Mouse (Mus musculus) cerebellum, postnatal 14 days (tissue): ENCODE measurements around the gene Fcrl5.

Source experiments
- DNase-seq, 2 experiments: peaks; one replicate each; pipeline ENCODE4 v3.0.0; 2021; ENCODE audit warnings: mixed read lengths in 2 of 2

Gene Fcrl5

DNA sequence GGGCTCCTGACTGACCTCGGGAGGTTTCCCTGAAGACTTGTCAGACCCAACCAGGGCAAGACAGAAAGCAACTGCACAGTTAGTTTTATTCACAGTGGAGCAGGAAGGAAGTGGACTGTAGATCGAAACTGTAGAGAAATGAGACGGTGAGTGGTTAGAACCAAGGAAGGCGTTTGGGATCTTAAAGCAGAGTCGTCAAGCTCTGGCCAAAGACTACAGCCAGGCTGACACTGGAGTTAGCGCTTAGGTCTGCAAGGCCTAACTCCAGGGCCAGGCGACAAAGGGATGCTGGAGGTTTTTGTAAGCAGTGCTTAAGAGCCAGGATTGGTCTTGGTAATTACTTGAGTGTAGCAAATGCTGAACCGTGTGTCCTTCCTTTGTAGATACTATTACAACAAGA, 93.3 kb downstream of the Fcrl5 start:
- no peak for DNase-seq

DNA sequence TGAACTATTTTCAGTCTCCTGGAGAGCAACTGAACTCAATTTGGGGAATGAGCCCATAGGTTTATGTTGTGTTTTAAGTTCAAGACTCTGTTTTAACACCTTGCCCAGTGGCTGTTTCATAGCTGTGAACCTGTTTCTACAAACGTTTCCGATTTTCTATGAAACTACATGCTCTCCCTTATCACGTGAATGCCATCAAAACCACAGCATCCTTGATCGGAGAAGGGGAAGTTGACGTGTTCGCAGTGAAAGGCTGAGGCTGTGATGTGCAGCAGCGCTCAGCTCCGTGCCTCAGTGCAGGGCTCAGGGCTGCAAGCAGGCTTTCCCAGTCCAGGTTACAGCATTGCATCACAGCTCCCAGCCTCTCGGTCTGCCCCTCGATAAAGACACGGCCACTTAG, 94.0 kb downstream of the Fcrl5 start:
- no peak for DNase-seq

DNA sequence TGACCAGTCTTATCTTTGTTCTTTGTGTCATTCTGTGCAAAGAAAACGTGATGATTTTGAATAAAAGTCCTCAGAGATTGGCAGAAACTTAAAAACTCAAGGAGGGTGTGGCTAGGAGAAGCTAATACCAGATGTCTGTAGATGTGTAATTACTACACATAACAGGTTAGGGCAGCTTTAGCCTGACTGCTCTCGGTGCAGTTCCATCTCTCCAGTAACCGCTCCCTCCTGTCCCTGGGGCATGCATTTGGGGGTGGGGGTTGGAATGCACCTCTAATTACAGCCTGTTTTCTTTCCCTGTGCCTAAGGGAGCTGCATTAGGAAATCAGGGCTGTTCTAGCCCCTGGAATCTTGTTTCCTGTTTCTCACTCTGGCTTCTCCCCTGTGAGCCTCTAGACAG, 94.7 kb downstream of the Fcrl5 start:
- DNase-seq, result no peak

DNA sequence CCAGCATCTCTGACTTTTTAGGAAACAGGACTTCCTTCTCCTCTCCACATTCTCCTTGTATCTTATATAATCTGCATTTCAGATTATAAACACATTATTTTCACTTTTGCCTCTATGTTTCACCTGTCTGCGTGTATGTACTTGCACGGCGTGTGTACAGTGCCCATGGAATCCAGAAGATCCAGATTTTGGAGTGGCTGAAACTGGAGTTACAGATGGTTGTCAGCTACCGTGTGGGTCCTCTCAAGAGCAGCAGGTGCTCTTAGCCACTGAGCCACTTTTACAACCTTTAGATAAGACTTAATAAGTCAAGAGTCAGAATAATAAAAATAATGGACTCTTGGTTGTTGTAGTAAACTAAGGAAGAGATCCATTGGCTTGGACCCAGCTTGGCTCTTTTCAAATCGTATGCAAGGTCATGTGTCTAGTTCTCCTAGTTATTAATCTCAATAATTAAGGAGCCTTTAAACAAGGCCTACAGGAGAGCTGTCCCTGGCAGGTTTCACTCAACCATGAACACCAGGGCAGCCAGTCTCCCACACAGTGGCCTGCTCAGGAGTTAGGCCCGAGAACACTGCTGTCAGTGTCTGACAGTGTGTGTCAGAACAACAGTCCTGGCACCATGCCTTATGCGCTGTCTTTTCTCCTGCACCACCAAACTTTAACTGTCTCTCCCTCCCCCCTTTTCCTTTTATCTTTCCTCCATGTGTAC, 98.2 kb downstream of the Fcrl5 start:
- no peak for DNase-seq

DNA sequence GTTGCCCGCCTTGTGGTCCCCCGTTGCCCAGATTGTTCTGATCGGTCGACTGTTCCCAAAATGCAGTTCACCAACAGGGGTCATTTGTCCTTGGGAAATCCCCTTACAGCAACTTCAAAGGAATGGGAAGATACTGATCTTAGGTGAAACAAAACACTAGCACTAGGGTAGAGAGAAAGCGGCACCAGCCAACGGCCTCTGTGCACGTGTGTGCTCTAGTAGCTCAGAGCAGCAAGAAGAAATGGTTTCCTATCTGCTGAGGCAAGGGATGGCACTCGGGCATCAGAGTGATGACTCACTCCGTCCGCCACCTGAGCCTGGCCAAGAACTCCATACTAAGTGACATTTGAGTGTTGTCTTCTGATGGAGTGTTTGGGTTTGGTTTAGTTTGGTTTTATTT, 102.5 kb downstream of the Fcrl5 start:
- no peak for DNase-seq

DNA sequence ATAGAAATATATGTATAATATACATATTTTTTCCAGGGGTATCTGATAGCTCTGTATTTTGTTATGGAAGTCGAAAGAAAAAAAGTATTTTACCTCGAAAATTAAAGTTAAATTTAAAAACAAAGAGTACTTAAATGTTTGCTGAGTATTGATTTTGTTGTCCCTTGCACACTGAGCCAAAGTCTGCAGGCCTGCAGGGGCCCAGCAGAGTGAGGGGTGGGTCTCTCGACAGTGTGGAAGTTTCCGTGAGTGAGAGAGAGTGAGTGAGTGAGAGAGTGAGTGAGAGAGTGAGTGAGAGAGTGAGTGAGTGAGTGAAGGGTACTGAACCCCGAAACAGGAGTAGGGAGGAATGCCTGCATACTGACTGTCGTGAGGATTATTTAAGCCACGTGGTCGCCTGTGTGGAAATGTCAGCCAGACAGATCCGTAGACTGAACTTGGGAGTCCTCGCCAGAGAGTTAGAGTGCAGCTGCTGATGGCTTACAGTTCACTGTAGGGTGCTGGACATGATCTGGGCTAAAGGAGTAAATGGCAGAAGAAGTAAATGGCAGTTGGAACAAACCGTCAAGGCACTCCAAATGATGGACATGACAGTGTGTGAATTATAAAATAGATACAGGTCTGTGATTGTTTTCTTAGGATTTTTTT, 104.6 kb downstream of the Fcrl5 start:
- no peak for DNase-seq

DNA sequence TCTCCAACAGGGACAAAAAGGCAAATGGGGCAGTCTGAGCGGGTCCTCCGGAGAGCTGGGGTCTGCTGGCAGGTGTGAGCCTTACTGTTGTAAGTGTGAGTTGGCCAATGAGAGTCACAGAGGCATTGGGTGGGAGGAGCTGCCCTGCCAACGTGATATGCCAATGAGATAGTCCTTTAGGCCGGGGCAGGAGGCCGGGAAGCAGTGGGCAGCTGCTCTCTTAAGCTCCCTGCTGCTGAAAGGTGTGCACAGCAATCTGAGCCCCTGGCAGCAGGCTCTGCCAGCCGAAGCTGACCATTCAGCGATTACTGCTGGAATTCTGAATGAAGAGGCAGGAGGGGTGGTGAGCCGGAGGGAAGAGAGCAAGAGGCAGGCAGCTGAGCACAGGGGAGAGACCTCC, 105.1 kb downstream of the Fcrl5 start:
- peak; percentile 37 to 46 for DNase-seq

DNA sequence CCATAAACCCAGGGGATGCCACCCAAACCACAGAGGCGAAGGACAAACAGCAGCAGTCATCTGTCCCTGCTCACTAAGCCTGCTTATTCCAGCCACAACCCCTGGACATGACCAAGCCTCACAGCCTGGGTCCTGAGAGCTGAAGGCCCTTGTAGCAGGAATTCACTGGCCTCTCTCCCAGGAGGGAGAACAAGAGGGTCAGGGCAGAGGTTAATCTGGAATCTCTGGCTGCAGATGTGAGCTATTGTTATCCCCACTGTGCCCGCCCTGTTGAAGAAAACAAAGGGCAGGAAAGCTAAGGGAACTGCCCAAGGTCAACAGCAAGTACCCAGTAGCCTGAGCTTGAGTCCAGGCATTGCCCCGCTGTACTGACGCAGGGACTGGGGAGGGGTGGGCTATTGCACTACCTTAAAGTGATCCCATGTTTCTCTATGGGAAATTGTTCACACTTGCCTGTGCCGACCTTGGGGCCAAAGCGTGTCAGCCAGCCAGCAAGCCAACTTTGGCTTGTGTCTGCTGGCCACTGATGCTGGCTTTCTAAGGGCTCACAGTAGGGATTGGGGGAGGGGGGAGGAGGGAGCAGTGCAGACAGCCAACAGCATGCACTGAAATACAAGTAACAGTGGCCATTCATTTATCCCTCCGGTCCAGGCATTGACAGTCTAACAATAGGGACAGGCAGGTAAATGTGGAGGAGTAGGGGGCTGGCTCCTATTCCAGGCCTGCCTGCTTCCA, 107.1 kb downstream of the Fcrl5 start:
- peak; percentile 51 to 55 for DNase-seq

DNA sequence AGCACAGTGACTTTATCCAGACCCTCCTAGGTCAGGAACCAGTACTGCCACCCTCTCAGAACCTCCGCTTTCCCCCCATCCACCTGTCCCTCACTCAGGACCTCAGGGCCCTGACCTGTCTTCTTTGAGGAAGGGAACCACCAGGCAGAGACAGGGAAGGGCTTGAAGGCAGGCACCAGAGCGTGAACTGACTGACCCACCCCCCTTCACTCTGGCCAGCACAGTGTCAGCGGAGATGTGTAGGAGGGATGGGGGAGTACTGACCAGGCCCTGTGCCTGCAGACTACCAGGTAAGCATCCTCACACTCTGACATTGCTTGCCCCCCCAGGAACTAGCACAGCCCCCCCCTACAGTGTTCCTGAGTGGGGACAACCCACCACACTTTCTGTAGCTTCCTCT, 110.0 kb downstream of the Fcrl5 start:
- DNase-seq, result no peak

DNA sequence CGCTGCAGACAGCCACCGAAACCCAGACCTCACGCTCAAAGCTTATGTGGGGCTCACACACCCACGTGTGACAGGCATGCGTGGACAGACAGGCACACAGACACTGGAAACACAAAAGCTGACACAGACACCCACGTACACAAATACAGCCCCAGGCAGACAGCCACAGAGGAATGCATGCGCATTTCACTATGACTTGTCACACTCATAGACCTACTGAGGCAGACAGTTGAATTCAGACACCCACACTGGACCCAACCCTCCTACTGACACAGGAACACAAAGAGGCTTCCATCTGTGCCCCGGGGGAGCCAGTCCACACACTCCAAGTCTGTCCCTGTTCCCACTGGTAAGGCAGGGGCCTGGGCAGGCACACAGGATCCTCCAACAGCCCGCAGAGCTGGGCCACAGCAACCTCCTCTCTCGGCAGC, 110.7 kb downstream of the Fcrl5 start:
- no peak for DNase-seq

DNA sequence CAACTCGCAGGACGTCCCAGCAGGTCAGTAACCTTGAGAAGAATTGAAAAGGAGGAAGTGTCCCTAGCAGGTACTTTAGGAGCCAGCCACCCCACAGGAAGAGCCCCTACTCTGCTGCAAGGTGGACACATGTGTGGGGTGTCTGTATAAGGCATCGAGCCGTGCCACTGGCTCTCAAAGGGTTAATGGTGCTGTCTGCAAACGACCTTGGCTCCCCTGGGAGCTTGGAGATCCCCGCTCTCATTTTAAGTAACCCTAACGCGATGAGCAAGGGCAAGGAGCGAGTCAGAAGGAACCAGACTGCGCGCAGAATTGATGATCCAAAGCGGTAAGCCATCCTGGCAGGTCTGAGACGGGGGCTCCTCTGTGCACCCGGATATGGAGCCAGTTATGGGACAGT, 114.3 kb downstream of the Fcrl5 start:
- DNase-seq, result no peak
